Mouse (Mus musculus) lung, embryonic 15.5 days (tissue): Measurements from ENCODE around the gene Fam196b. TPM values are rescaled to one million over a fixed set of nuclear protein-coding genes. Genes with fewer than 3 reads are reported as not detected.
A peak's percentile ranks its signal among the peaks of the same experiment; 100 is the strongest.

Experiments
- ATAC-seq: fragments of 200-750 bp; cut with Nextera tagmentation; 2 replicates; pipeline ENCODE4 v1.8.0; 2017; ENCODE audit warnings: moderate number of reproducible peaks, borderline replicate concordance; ENCODE audit not compliant: low FRiP score, low TSS enrichment; ENCODE audit errors: extremely low read depth
- H3K27ac ChIP-seq: fragments of 300-500 bp; sonication (generic); 2 replicates; pipeline ENCODE4 v1.5.1; 2015; ENCODE audit warnings: moderate library complexity, mild to moderate bottlenecking, inconsistent platforms
- H3K27me3 ChIP-seq: fragments of 300-500 bp; sonication (generic); 2 replicates; pipeline ENCODE4 v1.6.1; 2015; ENCODE audit warnings: inconsistent platforms
- H3K36me3 ChIP-seq: fragments of 300-500 bp; sonication (generic); 2 replicates; pipeline ENCODE4 v1.6.1; 2015; ENCODE audit warnings: inconsistent platforms
- H3K4me1 ChIP-seq: fragments of 300-500 bp; sonication (generic); 2 replicates; pipeline ENCODE4 v1.6.1; 2015; ENCODE audit warnings: inconsistent platforms
- H3K4me2 ChIP-seq: fragments of 300-500 bp; sonication (generic); 2 replicates; pipeline ENCODE4 v1.6.1; 2015; ENCODE audit warnings: inconsistent platforms, mild to moderate bottlenecking, moderate library complexity
- H3K4me3 ChIP-seq: fragments of 300-500 bp; sonication (generic); 2 replicates; pipeline ENCODE4 v1.5.1; 2015; ENCODE audit warnings: mild to moderate bottlenecking, inconsistent platforms
- H3K9ac ChIP-seq: fragments of 300-500 bp; sonication (generic); 2 replicates; pipeline ENCODE4 v1.6.1; 2015; ENCODE audit warnings: inconsistent platforms
- H3K9me3 ChIP-seq: fragments of 300-500 bp; sonication (generic); 2 replicates; pipeline ENCODE4 v1.6.1; 2016; ENCODE audit warnings: inconsistent platforms
- WGBS: fragments of 180-500 bp; shearing (Covaris S2); methylation state at CpG from one replicate; pipeline ENCODE4 v1.1.7; 2015; 5-methylcytosine and 5-hydroxymethylcytosine counted together
- polyA plus RNA-seq: library from polyadenylated mRNA; unstranded; fragments of >200 nt; fragmentation: Nextera tagmentation; extraction: Ambion mirVana; gene quantifications from 2 replicates; pipeline ENCODE4 v1.2.1, GENCODE M21; 2015

The Fam196b gene
- 0.04 and 0.06 TPM in 2 replicates for polyA plus RNA-seq

DNA sequence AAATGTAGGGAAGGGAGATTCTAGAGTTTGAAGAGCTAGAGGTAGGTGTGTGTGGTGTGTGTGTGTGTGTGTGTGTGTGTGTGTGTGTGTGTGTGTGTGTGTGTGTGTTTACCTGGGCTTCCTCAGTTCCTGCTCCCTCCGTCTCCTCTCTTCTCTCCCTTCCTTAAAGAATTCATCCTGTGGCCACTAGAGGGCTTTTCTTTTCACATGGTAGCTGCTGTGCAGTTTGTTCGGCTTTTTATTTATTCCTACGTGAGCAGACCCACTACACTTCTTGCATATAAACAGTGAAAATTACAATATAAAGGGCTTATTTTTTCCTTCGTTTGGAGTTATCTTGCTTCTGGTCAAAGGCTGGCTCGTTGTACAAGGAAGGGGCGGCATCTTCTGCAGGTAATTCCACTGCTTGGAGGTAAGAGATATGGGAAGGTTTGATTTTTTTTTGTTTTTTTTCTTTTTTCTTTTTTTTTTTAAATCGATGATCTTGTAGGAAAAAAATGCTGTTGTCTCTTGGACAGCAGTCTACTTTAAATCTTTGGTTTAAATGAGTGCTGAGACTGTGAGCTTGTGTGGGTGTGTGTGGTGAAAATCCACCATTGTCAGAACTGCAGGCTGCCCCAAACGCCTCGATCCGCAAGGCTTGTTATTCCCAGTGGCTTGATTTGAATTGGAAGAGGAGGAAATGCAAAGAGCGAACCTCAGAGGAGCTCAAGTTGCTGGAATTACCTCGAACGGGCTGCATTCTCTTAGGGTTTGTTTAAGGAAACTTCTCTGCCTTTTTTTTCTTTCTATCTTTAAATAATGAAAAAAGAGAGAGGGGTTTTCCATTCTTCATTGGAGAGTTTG, at the start of gene Fam196b:
TSS of gene Fam196b (plus strand) at position 289 of the 846 bp plus-strand sequence.
- Histone ChIP-seq H3K27ac (no peak within 1 kb of the TSS), H3K4me3 (no peak within 1 kb of the TSS), H3K4me2 (peak within 1 kb of the TSS; percentile 52), H3K36me3 (no peaks in the 10 kb centered on the region), H3K9ac (no peak within 1 kb of the TSS), H3K4me1 (no peaks in the 10 kb centered on the region), H3K9me3 (no peaks in the 10 kb centered on the region), H3K27me3 (peaks cover 10% of the 10 kb centered on the region; the same call in 1 of the 2 replicates)
- WGBS = 4% methylated on average over 13 of the region's 13 CpGs
- ATAC-seq = no peak

DNA sequence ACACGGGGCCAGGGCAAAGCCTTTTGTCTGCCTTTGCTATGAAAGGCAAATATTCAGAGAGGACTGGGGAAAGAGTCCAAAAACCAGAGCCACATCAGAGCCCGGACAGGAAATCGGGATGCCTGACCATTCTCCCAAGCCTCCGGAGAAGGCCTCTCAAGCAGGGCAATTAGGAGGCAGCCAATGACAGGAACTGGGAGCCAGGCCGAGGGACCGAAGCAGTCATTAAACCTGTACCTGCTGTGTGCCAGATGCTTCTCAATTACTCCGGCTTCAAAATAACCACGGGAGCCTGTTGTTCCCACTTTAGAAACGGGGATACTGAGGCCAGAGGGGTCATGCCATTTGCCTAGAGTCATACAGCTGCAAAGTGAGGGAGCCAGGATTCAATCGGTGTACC, 42.6 kb upstream of the Fam196b start:
- no peaks in the 10 kb centered on the region for H3K36me3 ChIP-seq
- no peak overlapping the region for H3K9ac ChIP-seq
- H3K4me3 ChIP-seq = no peak overlapping the region
- no peak overlapping the region for H3K27ac ChIP-seq
- H3K4me1 ChIP-seq = no peaks in the 10 kb centered on the region
- H3K9me3 ChIP-seq = no peaks in the 10 kb centered on the region
- 74% methylated on average over 10 of the region's 10 CpGs for WGBS
- ATAC-seq = no peak
- no peaks in the 10 kb centered on the region for H3K27me3 ChIP-seq
- no peak overlapping the region for H3K4me2 ChIP-seq

DNA sequence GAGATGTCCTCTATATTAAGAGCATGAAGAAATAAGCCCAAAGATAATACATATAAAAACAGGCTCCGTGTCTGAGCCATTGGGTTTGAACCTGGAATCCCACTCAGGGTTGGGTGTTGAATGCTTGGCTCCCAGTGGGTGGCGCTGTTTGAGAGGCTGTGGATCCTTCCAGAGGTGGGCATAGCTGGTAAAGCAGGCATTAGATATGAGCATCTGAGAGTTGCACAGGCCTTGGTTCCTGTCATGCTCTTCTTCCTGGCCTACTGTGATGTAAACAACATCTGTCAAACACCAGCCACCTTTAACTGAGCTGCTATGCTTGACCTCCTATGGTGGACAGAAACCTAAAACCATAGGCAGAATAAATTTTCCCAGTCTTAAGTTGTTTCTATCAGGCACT, 38.7 kb upstream of the Fam196b start:
- 43% methylated on average over 2 of the region's 2 CpGs for WGBS
- H3K27me3 ChIP-seq = no peaks in the 10 kb centered on the region
- ATAC-seq = no peak

DNA sequence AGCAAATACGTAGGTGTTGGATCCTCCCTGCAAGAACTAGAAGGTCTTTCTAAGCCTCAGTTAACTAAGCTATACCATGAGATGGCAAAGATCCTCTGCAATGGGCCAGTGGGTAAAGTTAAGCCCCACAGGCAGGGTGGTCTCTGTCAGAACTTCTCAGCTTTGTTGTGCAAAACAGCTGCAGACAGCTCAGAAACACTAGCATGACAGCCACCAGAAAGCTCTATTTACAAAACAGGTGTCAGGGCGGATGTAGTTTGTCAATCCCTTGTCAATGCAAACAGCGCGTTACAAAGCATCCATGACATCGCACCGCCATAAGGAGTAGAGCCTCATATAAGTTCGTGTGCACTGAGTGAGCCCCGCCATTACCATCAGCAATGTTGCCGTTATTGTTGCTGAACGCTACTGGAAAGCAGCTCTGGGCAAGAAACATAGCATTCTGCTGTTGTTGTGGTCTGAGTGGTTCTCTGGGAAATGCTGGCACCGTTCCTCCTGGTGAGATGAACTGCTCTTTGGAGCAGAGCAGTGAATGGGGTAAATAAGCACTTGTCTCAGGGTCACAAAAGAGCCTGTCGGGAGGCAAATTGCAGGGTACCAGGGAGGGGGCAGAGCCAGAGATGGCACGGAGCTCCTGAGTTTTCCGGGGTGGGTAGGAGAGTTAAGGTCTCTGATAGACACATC, 38.1 kb upstream of the Fam196b start:
- Histone ChIP-seq H3K9ac (no peak overlapping the region), H3K4me3 (no peak overlapping the region), H3K27ac (no peak overlapping the region), H3K27me3 (no peaks in the 10 kb centered on the region), H3K4me2 (no peak overlapping the region), H3K4me1 (no peaks in the 10 kb centered on the region), H3K36me3 (no peaks in the 10 kb centered on the region), H3K9me3 (no peaks in the 10 kb centered on the region)
- WGBS = 52% methylated on average over 14 of the region's 14 CpGs
- ATAC-seq = no peak

More for the DNA sequence above, 38.7 kb upstream of the Fam196b start:
- H3K4me1 ChIP-seq = no peaks in the 10 kb centered on the region
- no peaks in the 10 kb centered on the region for H3K36me3 ChIP-seq
- no peaks in the 10 kb centered on the region for H3K9me3 ChIP-seq
- no peak overlapping the region for H3K4me2 ChIP-seq
- H3K9ac ChIP-seq = no peak overlapping the region
- no peak overlapping the region for H3K27ac ChIP-seq
- H3K4me3 ChIP-seq = no peak overlapping the region

DNA sequence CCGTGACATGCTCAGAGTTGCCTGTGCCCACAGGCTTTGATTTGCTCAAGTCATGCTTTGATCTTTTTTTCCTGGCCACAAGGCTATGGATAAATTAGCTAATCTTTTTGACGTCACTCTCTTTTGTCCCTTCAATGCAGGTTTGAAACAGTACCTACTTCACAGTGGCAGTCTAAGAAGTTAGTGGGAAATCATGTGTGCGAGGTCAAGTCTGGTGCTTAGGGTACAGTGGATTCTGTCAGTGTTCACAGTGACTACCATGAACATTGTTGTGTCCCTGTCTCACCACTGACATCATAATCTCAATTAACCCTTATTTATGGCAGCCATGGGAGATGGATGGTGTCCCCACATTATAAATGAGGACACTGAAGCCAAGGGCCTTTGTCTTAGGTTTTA, 37.6 kb upstream of the Fam196b start:
- Histone ChIP-seq H3K9ac (no peak overlapping the region), H3K9me3 (no peaks in the 10 kb centered on the region), H3K27ac (no peak overlapping the region), H3K36me3 (no peaks in the 10 kb centered on the region), H3K4me3 (no peak overlapping the region), H3K27me3 (no peaks in the 10 kb centered on the region), H3K4me2 (no peak overlapping the region), H3K4me1 (no peaks in the 10 kb centered on the region)
- no peak for ATAC-seq
- WGBS = 61% methylated on average over 3 of the region's 3 CpGs

DNA sequence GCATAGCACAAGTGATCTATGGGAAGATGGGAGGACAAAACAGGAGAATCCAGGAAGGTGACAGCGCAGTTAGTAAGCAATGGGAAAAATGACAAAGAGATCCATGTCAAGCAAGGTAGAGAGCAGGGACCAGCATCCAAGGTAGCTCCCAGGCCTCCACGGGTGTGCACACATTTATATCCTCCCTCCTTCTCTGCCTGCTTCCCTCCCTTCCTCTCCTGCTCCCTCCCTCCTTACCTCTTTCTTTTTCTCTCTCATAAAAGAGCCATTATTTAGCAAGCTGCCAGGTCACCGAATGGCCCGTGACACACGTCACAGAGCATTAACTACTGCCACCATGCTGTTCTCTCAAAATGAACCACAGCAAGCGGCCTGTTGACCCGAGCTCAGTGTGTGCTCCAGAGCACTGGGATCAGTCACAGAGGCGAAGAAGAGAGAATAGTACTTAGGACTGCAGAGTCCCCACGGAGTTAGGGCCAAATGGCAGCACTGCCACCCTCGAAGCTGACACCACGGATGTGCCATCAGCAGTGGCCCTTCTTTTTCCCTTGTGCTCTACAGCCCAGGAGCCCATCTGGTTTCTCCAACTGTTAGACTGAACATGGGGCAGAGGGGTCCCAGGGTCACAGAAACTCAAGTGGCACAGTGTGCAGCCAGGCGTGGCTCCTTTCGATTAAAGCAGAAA, 30.4 kb upstream of the Fam196b start:
- no peaks in the 10 kb centered on the region for H3K36me3 ChIP-seq
- no peak overlapping the region for H3K9ac ChIP-seq
- no peak for ATAC-seq

DNA sequence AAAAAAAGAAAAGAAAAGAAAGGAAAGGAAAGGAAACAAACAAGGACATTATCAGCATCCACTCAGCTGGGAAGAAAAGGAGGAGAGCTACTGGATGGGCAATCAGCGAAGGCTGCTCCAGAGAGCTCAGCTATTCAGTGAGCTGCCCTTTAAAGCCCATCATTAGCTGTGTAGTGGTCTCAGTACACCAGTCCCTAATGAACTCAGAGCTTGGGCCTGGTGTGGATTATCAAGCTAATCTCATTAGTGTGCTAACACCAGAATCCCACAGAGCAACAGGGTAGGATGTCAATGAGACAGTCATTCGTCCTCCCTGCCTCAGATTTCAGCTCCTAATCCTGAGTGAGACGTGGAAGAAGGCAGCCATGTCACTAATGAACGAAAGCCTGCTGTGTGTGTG, 24.4 kb upstream of the Fam196b start:
- Histone ChIP-seq H3K4me1 (no peaks in the 10 kb centered on the region), H3K27ac (no peak overlapping the region), H3K27me3 (no peaks in the 10 kb centered on the region), H3K9me3 (no peaks in the 10 kb centered on the region), H3K36me3 (no peaks in the 10 kb centered on the region), H3K9ac (no peak overlapping the region), H3K4me2 (no peak overlapping the region), H3K4me3 (no peak overlapping the region)
- ATAC-seq = no peak
- 41% methylated on average over 4 of the region's 4 CpGs for WGBS

More for the DNA sequence above, 30.4 kb upstream of the Fam196b start:
- H3K4me1 ChIP-seq = no peaks in the 10 kb centered on the region
- no peaks in the 10 kb centered on the region for H3K9me3 ChIP-seq
- no peak overlapping the region for H3K4me3 ChIP-seq
- no peak overlapping the region for H3K4me2 ChIP-seq
- WGBS = 48% methylated on average over 13 of the region's 13 CpGs
- no peaks in the 10 kb centered on the region for H3K27me3 ChIP-seq
- H3K27ac ChIP-seq = no peak overlapping the region

DNA sequence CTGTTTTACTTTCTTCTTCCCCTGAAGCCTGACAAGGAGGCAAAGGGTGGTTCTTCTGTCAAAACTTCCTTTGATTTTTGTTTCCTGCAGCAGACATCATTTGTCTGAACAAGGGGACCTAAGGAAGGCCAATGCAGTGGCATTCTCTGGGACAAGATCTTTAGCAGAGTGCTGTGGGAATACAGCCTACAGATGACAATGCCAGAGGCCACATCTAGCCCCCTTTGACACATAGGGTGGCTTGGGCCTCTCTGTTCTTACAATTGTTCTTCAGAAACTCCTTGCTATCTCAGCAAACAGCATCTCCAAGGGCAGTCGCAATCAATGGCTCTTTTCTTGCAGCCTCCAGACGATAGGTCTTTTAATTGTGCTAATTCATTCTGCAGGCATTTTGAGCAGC, 23.9 kb upstream of the Fam196b start:
- H3K4me3 ChIP-seq = no peak overlapping the region
- no peak overlapping the region for H3K9ac ChIP-seq
- 51% methylated on average over 2 of the region's 2 CpGs for WGBS
- no peak for ATAC-seq
- H3K4me1 ChIP-seq = no peaks in the 10 kb centered on the region
- no peak overlapping the region for H3K27ac ChIP-seq
- H3K4me2 ChIP-seq = no peak overlapping the region
- H3K36me3 ChIP-seq = no peaks in the 10 kb centered on the region
- H3K27me3 ChIP-seq = no peaks in the 10 kb centered on the region
- no peaks in the 10 kb centered on the region for H3K9me3 ChIP-seq

DNA sequence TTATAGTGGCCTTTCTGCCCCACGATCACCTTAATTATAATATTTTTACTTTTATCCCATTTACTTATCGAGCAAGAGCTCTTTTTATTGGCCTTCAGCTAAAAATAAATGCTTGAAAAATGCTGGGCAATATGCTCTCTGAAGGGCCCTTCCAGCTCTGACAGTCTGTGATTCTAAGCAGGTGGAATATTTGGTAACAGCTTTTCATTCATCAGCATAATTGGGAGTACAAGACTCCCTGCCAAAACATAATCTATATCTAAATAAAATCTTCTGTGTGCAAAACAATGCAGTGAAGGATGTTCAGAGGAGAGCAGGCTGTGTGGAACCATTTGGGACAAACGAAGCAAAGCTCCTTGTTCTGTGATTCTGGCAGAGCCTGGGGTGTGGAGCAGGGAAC, 23.3 kb upstream of the Fam196b start:
- Histone ChIP-seq H3K27ac (no peak overlapping the region), H3K27me3 (no peaks in the 10 kb centered on the region), H3K9me3 (no peaks in the 10 kb centered on the region), H3K4me1 (no peaks in the 10 kb centered on the region), H3K4me3 (no peak overlapping the region), H3K4me2 (no peak overlapping the region), H3K36me3 (no peaks in the 10 kb centered on the region), H3K9ac (no peak overlapping the region)
- no peak for ATAC-seq
- WGBS = 60% methylated on average over 3 of the region's 3 CpGs

DNA sequence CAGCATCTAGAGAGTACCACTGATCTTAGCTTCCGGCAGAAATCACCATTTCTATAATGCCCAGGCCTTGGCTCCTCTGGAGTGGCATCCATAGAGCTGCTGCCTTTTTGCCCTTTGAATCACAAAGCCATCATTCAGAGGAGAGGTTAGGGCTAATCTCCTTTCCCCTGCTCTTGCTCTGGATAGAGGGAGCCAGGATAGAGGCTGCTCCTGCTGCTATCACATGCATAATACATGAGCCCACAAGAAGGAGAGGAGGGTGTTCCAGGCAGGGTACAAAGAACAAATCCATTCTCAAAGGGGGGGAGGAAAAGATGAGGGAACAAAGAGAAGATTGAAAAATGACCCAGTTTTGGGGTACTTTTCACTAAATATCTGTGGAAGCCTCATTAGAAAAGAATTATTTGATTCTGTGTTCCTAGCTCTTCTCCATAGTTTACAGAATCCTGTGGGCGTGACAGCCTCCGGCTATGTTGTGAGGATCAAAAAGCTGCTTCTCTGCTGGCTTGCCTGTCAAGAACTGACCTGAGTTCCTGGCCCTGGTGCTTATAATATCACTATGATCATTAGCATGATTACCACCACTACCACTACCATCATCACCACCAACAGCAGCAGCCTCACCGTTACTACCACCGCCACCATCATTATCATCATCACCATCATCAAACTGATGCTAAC, 16.8 kb upstream of the Fam196b start:
- Histone ChIP-seq H3K9ac (no peak overlapping the region), H3K4me2 (no peak overlapping the region), H3K27me3 (no peaks in the 10 kb centered on the region), H3K9me3 (no peaks in the 10 kb centered on the region), H3K27ac (no peak overlapping the region), H3K36me3 (no peaks in the 10 kb centered on the region), H3K4me1 (no peaks in the 10 kb centered on the region), H3K4me3 (no peak overlapping the region)
- WGBS = 83% methylated on average over 5 of the region's 5 CpGs
- no peak for ATAC-seq

DNA sequence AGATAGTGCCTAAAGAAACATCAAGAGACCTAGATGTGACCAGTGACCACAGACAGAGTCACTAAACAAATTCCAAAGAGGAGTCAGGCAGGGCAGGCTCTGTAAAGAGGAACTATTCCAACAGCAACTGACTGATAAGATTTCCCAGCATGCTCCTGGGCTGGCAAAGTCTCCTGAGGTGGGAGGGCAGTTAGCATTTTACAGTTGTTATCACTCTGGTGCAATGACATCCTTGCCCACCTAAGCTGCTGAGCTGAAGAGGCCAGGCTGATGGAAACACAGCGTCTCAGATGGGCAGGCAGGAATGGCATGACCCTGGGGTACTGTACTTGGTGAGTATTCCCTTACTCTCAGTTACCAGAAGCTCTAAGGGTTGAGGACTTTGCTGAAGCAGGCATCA, 15.1 kb upstream of the Fam196b start:
- Histone ChIP-seq H3K27me3 (no peaks in the 10 kb centered on the region), H3K27ac (no peak overlapping the region), H3K36me3 (no peaks in the 10 kb centered on the region), H3K4me2 (no peak overlapping the region), H3K4me3 (no peak overlapping the region), H3K9me3 (no peaks in the 10 kb centered on the region), H3K4me1 (no peaks in the 10 kb centered on the region), H3K9ac (no peak overlapping the region)
- ATAC-seq = no peak
- WGBS = 70% methylated on average over 1 of the region's 1 CpGs
